Mouse (Mus musculus) lung, postnatal 0 days (tissue): ENCODE measurements at regions not wholly inside any gene's neighbourhood (a gene's known extent, or its start where the extent isn't known, plus 50 kb on each side); places are given as distances from the start of the nearest gene placed in this dataset.

Experiments used
- ATAC-seq: fragments of 200-750 bp; cut with Nextera tagmentation; 2 replicates; pipeline ENCODE4 v1.8.0; 2017; ENCODE audit warnings: moderate library complexity
- DNase-seq: peaks from one replicate; pipeline ENCODE4 v3.0.0-alpha.2; 2016; ENCODE audit warnings: low spot score
- H3K27ac ChIP-seq: fragments of 300-500 bp; sonication (generic); 2 replicates; pipeline ENCODE4 v1.5.1; 2014; ENCODE audit warnings: antibody characterized with exemption, mild to moderate bottlenecking, low read length, mixed read lengths
- H3K27me3 ChIP-seq: fragments of 300-500 bp; sonication (generic); replicated peaks from 2 replicates; pipeline ENCODE4 v1.6.1; 2014; ENCODE audit warnings: low read length, mixed read lengths; ENCODE audit not compliant: insufficient read depth
- H3K36me3 ChIP-seq: fragments of 300-500 bp; sonication (generic); 2 replicates; pipeline ENCODE4 v1.6.1; 2014; ENCODE audit warnings: low read length, mixed read lengths; ENCODE audit not compliant: insufficient read depth
- H3K4me1 ChIP-seq: fragments of 300-500 bp; sonication (generic); 2 replicates; pipeline ENCODE4 v1.6.1; 2014; ENCODE audit warnings: antibody characterized with exemption, low read depth, low read length, mixed read lengths; ENCODE audit not compliant: insufficient read depth
- H3K4me2 ChIP-seq: fragments of 300-500 bp; sonication (generic); replicated peaks from 2 replicates; pipeline ENCODE4 v1.6.1; 2014; ENCODE audit warnings: low read depth, mild to moderate bottlenecking, low read length, moderate library complexity, mixed read lengths
- H3K4me3 ChIP-seq: fragments of 300-500 bp; sonication (generic); 2 replicates; pipeline ENCODE4 v1.5.1; 2014; ENCODE audit warnings: low read depth, low read length
- H3K9ac ChIP-seq: fragments of 300-500 bp; sonication (generic); replicated peaks from 2 replicates; pipeline ENCODE4 v1.6.1; 2014; ENCODE audit warnings: low read depth, mild to moderate bottlenecking
- H3K9me3 ChIP-seq: fragments of 300-500 bp; sonication (generic); 2 replicates; pipeline ENCODE4 v1.6.1; 2016; ENCODE audit warnings: low read length, mixed read lengths
- CTCF ChIP-seq: IDR thresholded peaks from 2 replicates; pipeline ENCODE4 v1.5.1; 2016; ENCODE audit warnings: antibody characterized with exemption, mild to moderate bottlenecking
- EP300 ChIP-seq: IDR thresholded peaks from 2 replicates; pipeline ENCODE4 v1.6.1; 2016; ENCODE audit warnings: antibody characterized with exemption, mild to moderate bottlenecking, control low read depth
- WGBS: fragments of 180-500 bp; shearing (Covaris S2); extraction: QIAGEN DNeasy Blood & Tissue Kit; methylation state at CpG from one replicate; pipeline ENCODE4 v1.1.7; 2014; 5-methylcytosine and 5-hydroxymethylcytosine counted together

- H3K4me2 ChIP-seq: no peak overlapping the region
- WGBS: 24% methylated on average over 4 of the region's 4 CpGs
- H3K4me1 ChIP-seq: no peaks in the 10 kb centered on the region
- peak; percentile 67 for ATAC-seq
- H3K27ac ChIP-seq: no peak overlapping the region
- no peaks in the 10 kb centered on the region for H3K36me3 ChIP-seq
- TF ChIP-seq CTCF (peak; percentile 59), EP300 (no peak)
- H3K4me3 ChIP-seq: no peak overlapping the region
- H3K27me3 ChIP-seq: no peaks in the 10 kb centered on the region
- peak; percentile 43 for DNase-seq
- no peak overlapping the region for H3K9ac ChIP-seq
- no peaks in the 10 kb centered on the region for H3K9me3 ChIP-seq
Measured at GRCm38 (mm10) chr9:47332929-47333328, 197.0 kb upstream of the Cadm1 start.

- TF ChIP-seq EP300 (no peak), CTCF (peak; percentile 58)
- no peaks in the 10 kb centered on the region for H3K36me3 ChIP-seq
- 61% methylated on average over 4 of the region's 4 CpGs for WGBS
- H3K4me2 ChIP-seq: no peak overlapping the region
- no peaks in the 10 kb centered on the region for H3K9me3 ChIP-seq
- no peak overlapping the region for H3K27ac ChIP-seq
- H3K4me1 ChIP-seq: no peaks in the 10 kb centered on the region
- H3K27me3 ChIP-seq: no peaks in the 10 kb centered on the region
- ATAC-seq: no peak
- no peak overlapping the region for H3K4me3 ChIP-seq
- H3K9ac ChIP-seq: no peak overlapping the region
- DNase-seq: no peak
Measured at GRCm38 (mm10) chr9:47338221-47338620, 191.8 kb upstream of the Cadm1 start.

GRCm38 (mm10) chr9:47346527-47347111 lies 183.4 kb upstream of the Cadm1 start:
- ATAC-seq: no peak
- Histone ChIP-seq H3K4me1 (no peaks in the 10 kb centered on the region), H3K27ac (no peak overlapping the region), H3K4me2 (no peak overlapping the region), H3K36me3 (no peaks in the 10 kb centered on the region), H3K9me3 (no peaks in the 10 kb centered on the region), H3K9ac (no peak overlapping the region), H3K27me3 (no peaks in the 10 kb centered on the region), H3K4me3 (no peak overlapping the region)
- no peak for DNase-seq
- 69% methylated on average over 2 of the region's 2 CpGs for WGBS
- TF ChIP-seq EP300: no peak
- no peak for TF ChIP-seq CTCF

- 74% methylated on average over 5 of the region's 5 CpGs for WGBS
- no peak overlapping the region for H3K9ac ChIP-seq
- TF ChIP-seq CTCF (no peak), EP300 (no peak)
- no peak overlapping the region for H3K4me3 ChIP-seq
- H3K4me2 ChIP-seq: no peak overlapping the region
- no peaks in the 10 kb centered on the region for H3K27me3 ChIP-seq
- H3K36me3 ChIP-seq: no peaks in the 10 kb centered on the region
- ATAC-seq (no peak), DNase-seq (no peak)
- H3K4me1 ChIP-seq: no peaks in the 10 kb centered on the region
- no peaks in the 10 kb centered on the region for H3K9me3 ChIP-seq
- H3K27ac ChIP-seq: no peak overlapping the region
Measured at GRCm38 (mm10) chr9:47350301-47350700, 179.7 kb upstream of the Cadm1 start.

- H3K9me3 ChIP-seq: no peaks in the 10 kb centered on the region
- TF ChIP-seq EP300 (no peak), CTCF (no peak)
- ATAC-seq: no peak
- H3K4me3 ChIP-seq: no peak overlapping the region
- H3K4me1 ChIP-seq: no peaks in the 10 kb centered on the region
- no peak for DNase-seq
- no peak overlapping the region for H3K9ac ChIP-seq
- H3K4me2 ChIP-seq: no peak overlapping the region
- no peaks in the 10 kb centered on the region for H3K27me3 ChIP-seq
- H3K27ac ChIP-seq: no peak overlapping the region
- WGBS: 84% methylated on average over 6 of the region's 6 CpGs
- no peaks in the 10 kb centered on the region for H3K36me3 ChIP-seq
Measured at GRCm38 (mm10) chr9:47351036-47351435, 178.9 kb upstream of the Cadm1 start.

GRCm38 (mm10) chr9:47353017-47353416 lies 177.0 kb upstream of the Cadm1 start:
- ATAC-seq: peak; percentile 26; the same call in 1 of the 2 replicates
- no peaks in the 10 kb centered on the region for H3K27me3 ChIP-seq
- no peak overlapping the region for H3K9ac ChIP-seq
- TF ChIP-seq CTCF: no peak
- TF ChIP-seq EP300: no peak
- H3K4me1 ChIP-seq: 0 out of 2 replicates have a peak, but pooled peaks cover 3% of the 10 kb centered on the region
- H3K4me3 ChIP-seq: no peak overlapping the region
- no peak overlapping the region for H3K27ac ChIP-seq
- DNase-seq: peak; percentile 35
- no peaks in the 10 kb centered on the region for H3K36me3 ChIP-seq
- 18% methylated on average over 2 of the region's 2 CpGs for WGBS
- H3K4me2 ChIP-seq: no peak overlapping the region
- no peaks in the 10 kb centered on the region for H3K9me3 ChIP-seq

- ATAC-seq: no peak
- Histone ChIP-seq H3K4me3 (no peak overlapping the region), H3K27ac (no peak overlapping the region), H3K4me1 (peaks cover 3% of the 10 kb centered on the region; the same call in 1 of the 2 replicates), H3K4me2 (no peak overlapping the region), H3K36me3 (no peaks in the 10 kb centered on the region), H3K9ac (no peak overlapping the region), H3K27me3 (no peaks in the 10 kb centered on the region), H3K9me3 (no peaks in the 10 kb centered on the region)
- WGBS: 79% methylated on average over 5 of the region's 5 CpGs
- no peak for DNase-seq
- no peak for TF ChIP-seq CTCF
- TF ChIP-seq EP300: no peak
Measured at GRCm38 (mm10) chr9:47353972-47354371, 176.0 kb upstream of the Cadm1 start.
